ENCODE assay signal across 9 mouse cellular contexts in the genomic region with DNA sequence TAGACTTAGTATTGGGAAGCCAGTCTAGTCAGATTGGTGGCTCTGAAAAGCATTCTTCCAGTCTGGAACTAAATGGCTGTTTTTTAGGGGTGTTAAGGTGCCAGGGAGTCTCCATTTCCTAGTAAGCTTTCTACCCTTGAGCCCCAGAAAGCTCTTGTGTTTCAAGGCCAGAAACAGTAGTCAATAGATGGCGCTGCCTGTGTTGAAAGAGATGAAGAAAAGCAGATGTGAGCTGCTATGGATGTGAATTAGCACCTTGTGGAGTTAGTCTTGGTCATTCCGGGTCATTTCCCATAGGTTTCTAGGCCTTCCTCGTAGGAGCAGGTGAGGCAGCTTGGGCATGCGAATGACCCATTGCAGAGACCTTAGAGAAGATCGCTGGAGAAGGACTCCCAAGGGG. TPM values are rescaled to one million over a fixed set of nuclear protein-coding genes. Genes with fewer than 3 reads are reported as not detected.
DNase-seq lines count a peak whose midpoint lies in the region; ATAC-seq and TF ChIP-seq lines count a peak whose summit lies in the region.
"Had no signal": no experiment of that assay in that cellular context is flagged by ENCODE, and none has a peak within 500 bp of the region (broad histone marks: within the 10 kb centered on the region; RNA-seq: fewer than 3 reads in every experiment).

No protein-coding gene starts in this region.

- H3K9ac ChIP-seq in forebrain, embryonic 14.5 days (ENCODE audit: low read length), result no peak overlapping the region
- no peak overlapping the region for H3K9ac ChIP-seq in lung, postnatal 0 days (replicated peaks; ENCODE audit: low read depth)
- no peak overlapping the region for H3K9ac ChIP-seq in embryonic facial prominence, embryonic 13.5 days
- H3K9ac ChIP-seq: hindbrain, embryonic 14.5 days had no signal

- 70% methylated on average over 5 of the region's 5 CpGs for WGBS in forebrain, embryonic 10.5 days
- 72% methylated on average over 5 of the region's 5 CpGs for WGBS in forebrain, embryonic 14.5 days
- 72% methylated on average over 5 of the region's 5 CpGs for WGBS in lung, postnatal 0 days
- WGBS in embryonic facial prominence, embryonic 13.5 days, result 68% methylated on average over 5 of the region's 5 CpGs

- DNase-seq in forebrain, embryonic 10.5 days (ENCODE audit: extremely low spot score, low spot score), result no peak
- DNase-seq in forebrain, embryonic 14.5 days (ENCODE audit: low spot score), result no peak
- no peak for DNase-seq in lung, postnatal 0 days (ENCODE audit: low spot score)
- DNase-seq in lung, postnatal 14 days, result no peak
- peak; percentile 29 for DNase-seq in retina, embryonic 14.5 days (ENCODE audit: low spot score)
- DNase-seq in left cerebral cortex, postnatal 36 days (ENCODE audit: low spot score in 2 of 2), result no peak
- no peak for DNase-seq in ovary, postnatal 14 days (ENCODE audit: low spot score)

- H3K4me1 ChIP-seq in forebrain, embryonic 10.5 days, result peaks cover 17% of the 10 kb centered on the region
- H3K4me1 ChIP-seq in forebrain, embryonic 14.5 days (ENCODE audit: control insufficient read depth, insufficient read depth, low read length), result peaks cover 8% of the 10 kb centered on the region
- 0 out of 2 replicates have a peak, but pooled peaks cover 4% of the 10 kb centered on the region for H3K4me1 ChIP-seq in lung, postnatal 0 days (ENCODE audit: insufficient read depth, low read depth, low read length)
- H3K4me1 ChIP-seq in embryonic facial prominence, embryonic 13.5 days, result peaks cover 18% of the 10 kb centered on the region

- peak; percentile 37 for TF ChIP-seq CTCF in lung, postnatal 0 days (IDR thresholded peaks at IDR 0.05)

- no peak overlapping the region for H3K27ac ChIP-seq in forebrain, embryonic 10.5 days
- H3K27ac ChIP-seq in forebrain, embryonic 14.5 days (ENCODE audit: low read depth, low read length), result no peak overlapping the region
- no peak overlapping the region for H3K27ac ChIP-seq in lung, postnatal 0 days (ENCODE audit: low read length)
- no peak overlapping the region for H3K27ac ChIP-seq in embryonic facial prominence, embryonic 13.5 days
- H3K27ac ChIP-seq: hindbrain, embryonic 14.5 days had no signal

- no peak for TF ChIP-seq EP300 in lung, postnatal 0 days (IDR thresholded peaks at IDR 0.05)

- H3K36me3 ChIP-seq in forebrain, embryonic 10.5 days (replicated peaks), result peaks cover 42% of the 10 kb centered on the region
- peaks cover 14% of the 10 kb centered on the region for H3K36me3 ChIP-seq in forebrain, embryonic 14.5 days (ENCODE audit: control insufficient read depth, insufficient read depth, low read length)
- H3K36me3 ChIP-seq in lung, postnatal 0 days (ENCODE audit: insufficient read depth, low read length), result no peaks in the 10 kb centered on the region
- peaks cover 38% of the 10 kb centered on the region for H3K36me3 ChIP-seq in embryonic facial prominence, embryonic 13.5 days

- ATAC-seq in forebrain, embryonic 14.5 days, result no peak
- ATAC-seq in lung, postnatal 0 days, result no peak
- no peak for ATAC-seq in embryonic facial prominence, embryonic 13.5 days (ENCODE audit: insufficient number of reproducible peaks, insufficient read depth, low FRiP score, low TSS enrichment, low read depth)

- intact Hi-C loops in left cerebral cortex, postnatal 36 days (cut with DNase I), result no loop called here

- peak overlapping the region; percentile 81; the same call in 1 of the 2 replicates for H3K4me3 ChIP-seq in forebrain, embryonic 10.5 days
- H3K4me3 ChIP-seq in forebrain, embryonic 14.5 days (ENCODE audit: low read depth, low read length), result no peak overlapping the region
- no peak overlapping the region for H3K4me3 ChIP-seq in lung, postnatal 0 days (ENCODE audit: low read depth, low read length)
- no peak overlapping the region for H3K4me3 ChIP-seq in embryonic facial prominence, embryonic 13.5 days

- no peaks in the 10 kb centered on the region for H3K9me3 ChIP-seq in forebrain, embryonic 10.5 days
- H3K9me3 ChIP-seq in forebrain, embryonic 14.5 days (replicated peaks; ENCODE audit: control insufficient read depth, low read length), result no peaks in the 10 kb centered on the region
- H3K9me3 ChIP-seq in lung, postnatal 0 days (ENCODE audit: low read length), result no peaks in the 10 kb centered on the region
- no peaks in the 10 kb centered on the region for H3K9me3 ChIP-seq in embryonic facial prominence, embryonic 13.5 days

- no peak overlapping the region for H3K4me2 ChIP-seq in forebrain, embryonic 14.5 days (ENCODE audit: low read length)
- no peak overlapping the region for H3K4me2 ChIP-seq in lung, postnatal 0 days (replicated peaks; ENCODE audit: low read depth, low read length)
- peak overlapping the region; percentile 80; the same call in 1 of the 2 replicates for H3K4me2 ChIP-seq in embryonic facial prominence, embryonic 13.5 days

- no peaks in the 10 kb centered on the region for H3K27me3 ChIP-seq in forebrain, embryonic 10.5 days (ENCODE audit: poor library complexity, severe bottlenecking)
- H3K27me3 ChIP-seq in forebrain, embryonic 14.5 days (replicated peaks; ENCODE audit: control insufficient read depth, insufficient read depth, low read length), result no peaks in the 10 kb centered on the region
- H3K27me3 ChIP-seq in lung, postnatal 0 days (replicated peaks; ENCODE audit: insufficient read depth, low read length), result no peaks in the 10 kb centered on the region
- no peaks in the 10 kb centered on the region for H3K27me3 ChIP-seq in embryonic facial prominence, embryonic 13.5 days

RNA-seq across cellular contexts. Expression of a gene that starts 1.9 kb away (rescaled TPM):
- 35.1 and 37.8 TPM in 2 replicates for polyA plus RNA-seq in forebrain, embryonic 10.5 days (2016; fragmentation: Nextera tagmentation; extraction: Ambion mirVana)
- 4.3 and 5.6 TPM in 2 replicates for polyA plus RNA-seq in forebrain, embryonic 14.5 days (2014; fragmentation: Nextera tagmentation; extraction: Ambion mirVana)
- polyA plus RNA-seq in lung, postnatal 0 days (2015; fragmentation: Nextera tagmentation; extraction: Ambion mirVana), result 2.1 and 2.2 TPM in 2 replicates
- 23.0 and 23.8 TPM in 2 replicates for polyA plus RNA-seq in embryonic facial prominence, embryonic 13.5 days (2015; fragmentation: Nextera tagmentation; extraction: Ambion mirVana)
- total RNA-seq in left cerebral cortex, postnatal 36 days (2021), result 1 to 10 TPM; 1.2 to 1.9 TPM

RNA-seq across cellular contexts. Expression of a gene that starts 13.9 kb away (rescaled TPM):
- polyA plus RNA-seq in forebrain, embryonic 10.5 days (2016; fragmentation: Nextera tagmentation; extraction: Ambion mirVana), result 31.6 and 31.8 TPM in 2 replicates
- polyA plus RNA-seq in forebrain, embryonic 14.5 days (2014; fragmentation: Nextera tagmentation; extraction: Ambion mirVana), result 35.6 and 42.7 TPM in 2 replicates
- 40.1 and 43.4 TPM in 2 replicates for polyA plus RNA-seq in lung, postnatal 0 days (2015; fragmentation: Nextera tagmentation; extraction: Ambion mirVana)
- polyA plus RNA-seq in embryonic facial prominence, embryonic 13.5 days (2015; fragmentation: Nextera tagmentation; extraction: Ambion mirVana), result 42.9 and 45.6 TPM in 2 replicates
- total RNA-seq in left cerebral cortex, postnatal 36 days (2021), result 10 to 100 TPM; 43.3 to 44.5 TPM

RNA-seq across cellular contexts. Expression of a gene that starts 23.9 kb away (rescaled TPM):
- polyA plus RNA-seq in forebrain, embryonic 10.5 days (2016; fragmentation: Nextera tagmentation; extraction: Ambion mirVana), result 325 and 337 TPM in 2 replicates
- 378 and 456 TPM in 2 replicates for polyA plus RNA-seq in forebrain, embryonic 14.5 days (2014; fragmentation: Nextera tagmentation; extraction: Ambion mirVana)
- 219 and 239 TPM in 2 replicates for polyA plus RNA-seq in lung, postnatal 0 days (2015; fragmentation: Nextera tagmentation; extraction: Ambion mirVana)
- 306 and 311 TPM in 2 replicates for polyA plus RNA-seq in embryonic facial prominence, embryonic 13.5 days (2015; fragmentation: Nextera tagmentation; extraction: Ambion mirVana)
- 100 to 1,000 TPM; 224 to 227 TPM for total RNA-seq in left cerebral cortex, postnatal 36 days (2021)

RNA-seq across cellular contexts. Expression of a gene that starts 48.3 kb away (rescaled TPM):
- 11.7 and 14.6 TPM in 2 replicates for polyA plus RNA-seq in forebrain, embryonic 10.5 days (2016; fragmentation: Nextera tagmentation; extraction: Ambion mirVana)
- polyA plus RNA-seq in forebrain, embryonic 14.5 days (2014; fragmentation: Nextera tagmentation; extraction: Ambion mirVana), result 83.0 and 111 TPM in 2 replicates
- polyA plus RNA-seq in lung, postnatal 0 days (2015; fragmentation: Nextera tagmentation; extraction: Ambion mirVana), result 29.4 and 33.4 TPM in 2 replicates
- polyA plus RNA-seq in embryonic facial prominence, embryonic 13.5 days (2015; fragmentation: Nextera tagmentation; extraction: Ambion mirVana), result 41.4 and 45.9 TPM in 2 replicates
- total RNA-seq in left cerebral cortex, postnatal 36 days (2021), result 100 to 1,000 TPM; 217 to 219 TPM
